Mouse (Mus musculus): ENCODE results near the gene Rara.
"Not testable (repeated sequence)": the region's sequence is repeated elsewhere in the genome, so short reads cannot be mapped to it uniquely, and the experiment has no call there.

Rara gene

GRCm38 (mm10) chr11:98930773-98931512 lies 3.3 kb downstream of the Rara start:
- no peak for DNase-seq (ENCODE audit: low read depth, low spot score)
- Histone ChIP-seq H3K27me3 (ENCODE audit: control insufficient read depth, insufficient read depth, low read length, poor library complexity, severe bottlenecking) (no peaks in the 10 kb centered on the region), H3K36me3 (ENCODE audit: control insufficient read depth, insufficient read depth, low read length, poor library complexity, severe bottlenecking) (no peaks in the 10 kb centered on the region)

GRCm38 (mm10) chr11:98931513-98932292 lies 4.1 kb downstream of the Rara start:
- H3K36me3 ChIP-seq (ENCODE audit: control insufficient read depth, insufficient read depth, low read length, poor library complexity, severe bottlenecking), result no peaks in the 10 kb centered on the region
- no peaks in the 10 kb centered on the region for H3K27me3 ChIP-seq (ENCODE audit: control insufficient read depth, insufficient read depth, low read length, poor library complexity, severe bottlenecking)
- DNase-seq (ENCODE audit: low read depth, low spot score), result no peak

GRCm38 (mm10) chr11:98932293-98933091 lies 4.9 kb downstream of the Rara start:
- DNase-seq (ENCODE audit: low read depth, low spot score), result no peak

GRCm38 (mm10) chr11:98933151-98933550 lies 5.5 kb downstream of the Rara start:
- DNase-seq (ENCODE audit: low read depth, low spot score), result peak; percentile 81
- no peaks in the 10 kb centered on the region for H3K27me3 ChIP-seq (ENCODE audit: control insufficient read depth, insufficient read depth, low read length, poor library complexity, severe bottlenecking)
- no peaks in the 10 kb centered on the region for H3K36me3 ChIP-seq (ENCODE audit: control insufficient read depth, insufficient read depth, low read length, poor library complexity, severe bottlenecking)

More at GRCm38 (mm10) chr11:98932293-98933091, 4.9 kb downstream of the Rara start:
- H3K27me3 ChIP-seq (ENCODE audit: control insufficient read depth, insufficient read depth, low read length, poor library complexity, severe bottlenecking), result no peaks in the 10 kb centered on the region
- H3K36me3 ChIP-seq (ENCODE audit: control insufficient read depth, insufficient read depth, low read length, poor library complexity, severe bottlenecking), result no peaks in the 10 kb centered on the region

GRCm38 (mm10) chr11:98933847-98934246 lies 6.2 kb downstream of the Rara start:
- not testable (repeated sequence) for H3K36me3 ChIP-seq (ENCODE audit: control insufficient read depth, insufficient read depth, low read length, poor library complexity, severe bottlenecking); H3K27me3 ChIP-seq (ENCODE audit: control insufficient read depth, insufficient read depth, low read length, poor library complexity, severe bottlenecking); DNase-seq (ENCODE audit: low read depth, low spot score)

GRCm38 (mm10) chr11:98934367-98934766 lies 6.7 kb downstream of the Rara start:
- no peak for DNase-seq (ENCODE audit: low read depth, low spot score)
- no peaks in the 10 kb centered on the region for H3K36me3 ChIP-seq (ENCODE audit: control insufficient read depth, insufficient read depth, low read length, poor library complexity, severe bottlenecking)

GRCm38 (mm10) chr11:98935123-98935522 lies 7.5 kb downstream of the Rara start:
- Histone ChIP-seq H3K27me3 (ENCODE audit: control insufficient read depth, insufficient read depth, low read length, poor library complexity, severe bottlenecking) (no peaks in the 10 kb centered on the region), H3K36me3 (ENCODE audit: control insufficient read depth, insufficient read depth, low read length, poor library complexity, severe bottlenecking) (no peaks in the 10 kb centered on the region)
- DNase-seq (ENCODE audit: low read depth, low spot score), result no peak

More at GRCm38 (mm10) chr11:98934367-98934766, 6.7 kb downstream of the Rara start:
- H3K27me3 ChIP-seq (ENCODE audit: control insufficient read depth, insufficient read depth, low read length, poor library complexity, severe bottlenecking), result no peaks in the 10 kb centered on the region

GRCm38 (mm10) chr11:98936170-98936569 lies 8.6 kb downstream of the Rara start:
- Histone ChIP-seq H3K36me3 (ENCODE audit: control insufficient read depth, insufficient read depth, low read length, poor library complexity, severe bottlenecking) (no peaks in the 10 kb centered on the region), H3K27me3 (ENCODE audit: control insufficient read depth, insufficient read depth, low read length, poor library complexity, severe bottlenecking) (no peaks in the 10 kb centered on the region)
- DNase-seq (ENCODE audit: low read depth, low spot score), result no peak

- DNase-seq (ENCODE audit: low read depth, low spot score), result no peak
- no peaks in the 10 kb centered on the region for H3K36me3 ChIP-seq (ENCODE audit: control insufficient read depth, insufficient read depth, low read length, poor library complexity, severe bottlenecking)
- H3K27me3 ChIP-seq (ENCODE audit: control insufficient read depth, insufficient read depth, low read length, poor library complexity, severe bottlenecking), result no peaks in the 10 kb centered on the region
Measured at GRCm38 (mm10) chr11:98936606-98937409, 9.2 kb downstream of the Rara start.

- peak; percentile 92 for DNase-seq (ENCODE audit: low read depth, low spot score)
- no peaks in the 10 kb centered on the region for H3K36me3 ChIP-seq (ENCODE audit: control insufficient read depth, insufficient read depth, low read length, poor library complexity, severe bottlenecking)
- no peaks in the 10 kb centered on the region for H3K27me3 ChIP-seq (ENCODE audit: control insufficient read depth, insufficient read depth, low read length, poor library complexity, severe bottlenecking)
Measured at GRCm38 (mm10) chr11:98937410-98937913, 9.8 kb downstream of the Rara start.

GRCm38 (mm10) chr11:98937914-98938694 lies 10.5 kb downstream of the Rara start:
- H3K36me3 ChIP-seq (ENCODE audit: control insufficient read depth, insufficient read depth, low read length, poor library complexity, severe bottlenecking), result no peaks in the 10 kb centered on the region
- no peaks in the 10 kb centered on the region for H3K27me3 ChIP-seq (ENCODE audit: control insufficient read depth, insufficient read depth, low read length, poor library complexity, severe bottlenecking)
- peak; percentile 76 for DNase-seq (ENCODE audit: low read depth, low spot score)

GRCm38 (mm10) chr11:98938701-98939083 lies 11.1 kb downstream of the Rara start:
- no peak for DNase-seq (ENCODE audit: low read depth, low spot score)
- Histone ChIP-seq H3K27me3 (ENCODE audit: control insufficient read depth, insufficient read depth, low read length, poor library complexity, severe bottlenecking) (no peaks in the 10 kb centered on the region), H3K36me3 (ENCODE audit: control insufficient read depth, insufficient read depth, low read length, poor library complexity, severe bottlenecking) (no peaks in the 10 kb centered on the region)

- no peaks in the 10 kb centered on the region for H3K36me3 ChIP-seq (ENCODE audit: control insufficient read depth, insufficient read depth, low read length, poor library complexity, severe bottlenecking)
- DNase-seq (ENCODE audit: low read depth, low spot score), result peak; percentile 90
- H3K27me3 ChIP-seq (ENCODE audit: control insufficient read depth, insufficient read depth, low read length, poor library complexity, severe bottlenecking), result no peaks in the 10 kb centered on the region
Measured at GRCm38 (mm10) chr11:98939084-98939952, 11.7 kb downstream of the Rara start.

All from splenic B cell, adult 2 months (primary cell).